Mouse (Mus musculus): ENCODE measurements at regions not wholly inside any gene's neighbourhood (a gene's known extent, or its start where the extent isn't known, plus 50 kb on each side); places are given as distances from the start of the nearest gene placed in this dataset.

- TF ChIP-seq ZNF384 (IDR thresholded peaks at IDR 0.05; ENCODE audit: low read depth, low read length) (no peak), HCFC1 (IDR thresholded peaks at IDR 0.05; ENCODE audit: borderline replicate concordance, insufficient read depth, low read length) (no peak)
Measured at GRCm38 (mm10) chr5:18137450-18138061, 175.2 kb downstream of the Gnat3 start.
